17 mouse cellular contexts compared by ENCODE assay signal in the genomic region with DNA sequence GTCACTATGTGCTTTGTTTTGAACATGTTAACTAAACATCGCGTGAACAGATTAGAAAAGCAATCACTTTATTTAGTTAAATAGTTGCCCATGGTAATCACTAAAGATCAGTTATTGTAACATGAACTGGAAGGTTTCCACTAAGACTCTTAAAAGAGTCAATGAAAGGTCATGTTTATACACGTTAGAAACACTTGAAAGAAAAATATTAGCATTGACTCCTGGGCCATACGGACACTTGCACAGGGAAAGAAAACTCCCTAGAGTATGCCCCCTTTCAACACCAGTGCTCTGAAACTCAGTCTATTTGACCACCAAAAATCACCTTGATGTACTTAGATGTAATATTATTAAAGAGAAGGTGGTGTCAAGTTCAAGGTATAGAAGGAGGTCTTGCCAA.
"Had no signal": no experiment of that assay in that cellular context is flagged by ENCODE, and none has a peak within 500 bp of the region (broad histone marks: within the 10 kb centered on the region; RNA-seq: fewer than 3 reads in every experiment).

No protein-coding gene starts in this region.

- H3K4me2 ChIP-seq: liver, embryonic 13.5 days; lung, embryonic 15.5 days; midbrain, embryonic 13.5 days; neural tube, embryonic 13.5 days had no signal

- H3K4me1 ChIP-seq: liver, embryonic 13.5 days; midbrain, embryonic 10.5 days; midbrain, embryonic 13.5 days; neural tube, embryonic 13.5 days had no signal

- H3K27ac ChIP-seq: liver, embryonic 13.5 days; lung, embryonic 15.5 days; macrophage; midbrain, embryonic 10.5 days; midbrain, embryonic 13.5 days; neural tube, embryonic 13.5 days had no signal

- H3K27me3 ChIP-seq: liver, embryonic 13.5 days; lung, embryonic 15.5 days; midbrain, embryonic 13.5 days; neural tube, embryonic 13.5 days had no signal

- H3K9ac ChIP-seq: liver, embryonic 13.5 days; lung, embryonic 15.5 days; midbrain, embryonic 13.5 days; neural tube, embryonic 13.5 days had no signal

- DNase-seq: kidney, adult 18-20 months; kidney, adult 9 months; kidney, postnatal 14 days; kidney, postnatal 4 days; liver, embryonic 13.5 days; retina, postnatal 1 day; thymus, adult 2 months; thymus, postnatal 14 days; thymus, postnatal 4 days had no signal

- ATAC-seq: intestine, embryonic 16.5 days; midbrain, embryonic 13.5 days; midbrain, embryonic 16.5 days had no signal

- H3K4me3 ChIP-seq: liver, embryonic 13.5 days; lung, embryonic 15.5 days; midbrain, embryonic 10.5 days; midbrain, embryonic 13.5 days; myocyte; neural tube, embryonic 13.5 days had no signal

- H3K36me3 ChIP-seq: liver, embryonic 13.5 days; lung, embryonic 15.5 days; midbrain, embryonic 10.5 days; midbrain, embryonic 13.5 days; neural tube, embryonic 13.5 days had no signal

- H3K9me3 ChIP-seq: liver, embryonic 13.5 days; lung, embryonic 15.5 days; midbrain, embryonic 10.5 days; midbrain, embryonic 13.5 days; neural tube, embryonic 13.5 days had no signal
